Mouse (Mus musculus): ENCODE measurements around the gene Zfp14. TPM values are rescaled to one million over a fixed set of nuclear protein-coding genes. Genes with fewer than 3 reads are reported as not detected.

Zfp14 gene
- polyA plus RNA-seq, 1 experiment from 2014 or later = 10.9 TPM

- Histone ChIP-seq H3K36me3 (replicated peaks; ENCODE audit: control insufficient read depth, insufficient read depth) (peaks cover 48% of the 10 kb centered on the region), H3K9me3 (ENCODE audit: control insufficient read depth, low read length) (no peaks in the 10 kb centered on the region), H3K27me3 (ENCODE audit: control insufficient read depth, insufficient read depth, low read length) (no peaks in the 10 kb centered on the region), H3K9ac (no peak overlapping the region), H3K27ac (no peak overlapping the region; the same call in 1 of the 2 replicates), H3K4me3 (replicated peaks; ENCODE audit: low read length) (no peak overlapping the region), H3K4me2 (replicated peaks) (no peak overlapping the region), H3K4me1 (replicated peaks; ENCODE audit: control insufficient read depth, insufficient read depth, low read length) (peaks cover 17% of the 10 kb centered on the region)
- 82% methylated on average over 4 of the region's 4 CpGs for WGBS
- peak; percentile 77 for DNase-seq (ENCODE audit: low spot score)
- peak; percentile 18; the same call in 1 of the 2 replicates for ATAC-seq (ENCODE audit: low FRiP score)
Observed at GRCm38 (mm10) chr7:30012956-30013363, 38.2 kb downstream of the Zfp14 start.

GRCm38 (mm10) chr7:30010551-30011195 lies 40.5 kb downstream of the Zfp14 start:
- H3K4me2 ChIP-seq (replicated peaks) = no peak overlapping the region
- no peaks in the 10 kb centered on the region for H3K27me3 ChIP-seq (ENCODE audit: control insufficient read depth, insufficient read depth, low read length)
- no peak for DNase-seq (ENCODE audit: low spot score)
- peaks cover 17% of the 10 kb centered on the region for H3K4me1 ChIP-seq (replicated peaks; ENCODE audit: control insufficient read depth, insufficient read depth, low read length)
- no peak overlapping the region for H3K9ac ChIP-seq
- no peak overlapping the region for H3K4me3 ChIP-seq (replicated peaks; ENCODE audit: low read length)
- 75% methylated on average over 10 of the region's 10 CpGs for WGBS
- peaks cover 40% of the 10 kb centered on the region for H3K36me3 ChIP-seq (replicated peaks; ENCODE audit: control insufficient read depth, insufficient read depth)
- H3K27ac ChIP-seq = no peak overlapping the region
- H3K9me3 ChIP-seq (ENCODE audit: control insufficient read depth, low read length) = no peaks in the 10 kb centered on the region
- no peak for ATAC-seq (ENCODE audit: low FRiP score)

- no peak overlapping the region for H3K9ac ChIP-seq
- no peak overlapping the region; the same call in 1 of the 2 replicates for H3K4me2 ChIP-seq (replicated peaks)
- H3K27ac ChIP-seq = peak overlapping the region; percentile 29; the same call in 1 of the 2 replicates
- WGBS = 28% methylated on average over 21 of the region's 21 CpGs
- H3K9me3 ChIP-seq (ENCODE audit: control insufficient read depth, low read length) = no peaks in the 10 kb centered on the region
- DNase-seq (ENCODE audit: low spot score) (peak; percentile 69), ATAC-seq (ENCODE audit: low FRiP score) (peak; percentile 81; the same call in 1 of the 2 replicates)
- H3K4me3 ChIP-seq (replicated peaks; ENCODE audit: low read length) = no peak overlapping the region
- H3K36me3 ChIP-seq (replicated peaks; ENCODE audit: control insufficient read depth, insufficient read depth) = peaks cover 38% of the 10 kb centered on the region
- H3K27me3 ChIP-seq (ENCODE audit: control insufficient read depth, insufficient read depth, low read length) = no peaks in the 10 kb centered on the region
- H3K4me1 ChIP-seq (replicated peaks; ENCODE audit: control insufficient read depth, insufficient read depth, low read length) = peaks cover 17% of the 10 kb centered on the region
Observed at GRCm38 (mm10) chr7:30009321-30010085, 41.7 kb downstream of the Zfp14 start.

GRCm38 (mm10) chr7:30008020-30008690 lies 43.0 kb downstream of the Zfp14 start:
- Histone ChIP-seq H3K9ac (no peak overlapping the region), H3K36me3 (replicated peaks; ENCODE audit: control insufficient read depth, insufficient read depth) (peaks cover 25% of the 10 kb centered on the region), H3K27me3 (ENCODE audit: control insufficient read depth, insufficient read depth, low read length) (no peaks in the 10 kb centered on the region), H3K9me3 (ENCODE audit: control insufficient read depth, low read length) (no peaks in the 10 kb centered on the region), H3K4me3 (replicated peaks; ENCODE audit: low read length) (no peak overlapping the region), H3K27ac (no peak overlapping the region), H3K4me2 (replicated peaks) (no peak overlapping the region), H3K4me1 (replicated peaks; ENCODE audit: control insufficient read depth, insufficient read depth, low read length) (peaks cover 17% of the 10 kb centered on the region)
- WGBS = 82% methylated on average over 6 of the region's 6 CpGs
- DNase-seq (ENCODE audit: low spot score) (no peak), ATAC-seq (ENCODE audit: low FRiP score) (no peak)

- H3K27ac ChIP-seq = no peak overlapping the region
- H3K4me1 ChIP-seq (replicated peaks; ENCODE audit: control insufficient read depth, insufficient read depth, low read length) = peaks cover 17% of the 10 kb centered on the region
- no peak overlapping the region for H3K4me2 ChIP-seq (replicated peaks)
- peaks cover 29% of the 10 kb centered on the region for H3K36me3 ChIP-seq (replicated peaks; ENCODE audit: control insufficient read depth, insufficient read depth)
- DNase-seq (ENCODE audit: low spot score) = no peak
- ATAC-seq (ENCODE audit: low FRiP score) = no peak
- no peak overlapping the region for H3K4me3 ChIP-seq (replicated peaks; ENCODE audit: low read length)
- no peaks in the 10 kb centered on the region for H3K9me3 ChIP-seq (ENCODE audit: control insufficient read depth, low read length)
- no peak overlapping the region for H3K9ac ChIP-seq
- H3K27me3 ChIP-seq (ENCODE audit: control insufficient read depth, insufficient read depth, low read length) = no peaks in the 10 kb centered on the region
- 90% methylated on average over 1 of the region's 1 CpGs for WGBS
Observed at GRCm38 (mm10) chr7:30007601-30008000, 43.6 kb downstream of the Zfp14 start.

GRCm38 (mm10) chr7:30000601-30001000 lies 50.6 kb downstream of the Zfp14 start:
- no peak for DNase-seq (ENCODE audit: low spot score)
- no peak for ATAC-seq (ENCODE audit: low FRiP score)
- Histone ChIP-seq H3K9ac (no peak overlapping the region), H3K9me3 (ENCODE audit: control insufficient read depth, low read length) (no peaks in the 10 kb centered on the region), H3K4me2 (replicated peaks) (no peak overlapping the region), H3K36me3 (replicated peaks; ENCODE audit: control insufficient read depth, insufficient read depth) (peaks cover 57% of the 10 kb centered on the region), H3K4me1 (replicated peaks; ENCODE audit: control insufficient read depth, insufficient read depth, low read length) (no peaks in the 10 kb centered on the region), H3K4me3 (replicated peaks; ENCODE audit: low read length) (no peak overlapping the region), H3K27ac (no peak overlapping the region), H3K27me3 (ENCODE audit: control insufficient read depth, insufficient read depth, low read length) (no peaks in the 10 kb centered on the region)
- WGBS = 88% methylated on average over 5 of the region's 5 CpGs

GRCm38 (mm10) chr7:29995134-29995533 lies 56.0 kb downstream of the Zfp14 start:
- Histone ChIP-seq H3K4me2 (replicated peaks) (no peak overlapping the region), H3K36me3 (replicated peaks; ENCODE audit: control insufficient read depth, insufficient read depth) (peaks cover 76% of the 10 kb centered on the region), H3K4me1 (replicated peaks; ENCODE audit: control insufficient read depth, insufficient read depth, low read length) (no peaks in the 10 kb centered on the region), H3K9me3 (ENCODE audit: control insufficient read depth, low read length) (no peaks in the 10 kb centered on the region), H3K27me3 (ENCODE audit: control insufficient read depth, insufficient read depth, low read length) (no peaks in the 10 kb centered on the region), H3K27ac (no peak overlapping the region), H3K9ac (no peak overlapping the region), H3K4me3 (replicated peaks; ENCODE audit: low read length) (no peak overlapping the region)
- 90% methylated on average over 8 of the region's 8 CpGs for WGBS
- no peak for DNase-seq (ENCODE audit: low spot score)
- ATAC-seq (ENCODE audit: low FRiP score) = no peak

GRCm38 (mm10) chr7:29993340-29993739 lies 57.8 kb downstream of the Zfp14 start:
- Histone ChIP-seq H3K27me3 (ENCODE audit: control insufficient read depth, insufficient read depth, low read length) (no peaks in the 10 kb centered on the region), H3K4me3 (replicated peaks; ENCODE audit: low read length) (no peak overlapping the region), H3K9me3 (ENCODE audit: control insufficient read depth, low read length) (no peaks in the 10 kb centered on the region), H3K27ac (no peak overlapping the region), H3K9ac (no peak overlapping the region), H3K4me1 (replicated peaks; ENCODE audit: control insufficient read depth, insufficient read depth, low read length) (no peaks in the 10 kb centered on the region), H3K36me3 (replicated peaks; ENCODE audit: control insufficient read depth, insufficient read depth) (peaks cover 72% of the 10 kb centered on the region), H3K4me2 (replicated peaks) (no peak overlapping the region)
- no peak for ATAC-seq (ENCODE audit: low FRiP score)
- DNase-seq (ENCODE audit: low spot score) = no peak
- WGBS = 95% methylated on average over 9 of the region's 9 CpGs

GRCm38 (mm10) chr7:29992698-29993097 lies 58.5 kb downstream of the Zfp14 start:
- Histone ChIP-seq H3K36me3 (replicated peaks; ENCODE audit: control insufficient read depth, insufficient read depth) (peaks cover 71% of the 10 kb centered on the region), H3K4me2 (replicated peaks) (no peak overlapping the region), H3K27ac (no peak overlapping the region), H3K27me3 (ENCODE audit: control insufficient read depth, insufficient read depth, low read length) (no peaks in the 10 kb centered on the region), H3K9ac (no peak overlapping the region), H3K9me3 (ENCODE audit: control insufficient read depth, low read length) (no peaks in the 10 kb centered on the region), H3K4me1 (replicated peaks; ENCODE audit: control insufficient read depth, insufficient read depth, low read length) (no peaks in the 10 kb centered on the region), H3K4me3 (replicated peaks; ENCODE audit: low read length) (no peak overlapping the region)
- WGBS = 98% methylated on average over 8 of the region's 8 CpGs
- ATAC-seq (ENCODE audit: low FRiP score) (no peak), DNase-seq (ENCODE audit: low spot score) (no peak)

All from hindbrain, embryonic 14.5 days (tissue).